Mouse (Mus musculus) thymus, postnatal 0 days (tissue): ENCODE measurements at regions not wholly inside any gene's neighbourhood (a gene's known extent, or its start where the extent isn't known, plus 50 kb on each side); places are given as distances from the start of the nearest gene placed in this dataset.
"Not testable (repeated sequence)": the region's sequence is repeated elsewhere in the genome, so short reads cannot be mapped to it uniquely, and the experiment has no call there.

Source experiments
- DNase-seq: peaks from one replicate; pipeline ENCODE4 v3.0.0-alpha.2; 2015; ENCODE audit warnings: low spot score

DNA sequence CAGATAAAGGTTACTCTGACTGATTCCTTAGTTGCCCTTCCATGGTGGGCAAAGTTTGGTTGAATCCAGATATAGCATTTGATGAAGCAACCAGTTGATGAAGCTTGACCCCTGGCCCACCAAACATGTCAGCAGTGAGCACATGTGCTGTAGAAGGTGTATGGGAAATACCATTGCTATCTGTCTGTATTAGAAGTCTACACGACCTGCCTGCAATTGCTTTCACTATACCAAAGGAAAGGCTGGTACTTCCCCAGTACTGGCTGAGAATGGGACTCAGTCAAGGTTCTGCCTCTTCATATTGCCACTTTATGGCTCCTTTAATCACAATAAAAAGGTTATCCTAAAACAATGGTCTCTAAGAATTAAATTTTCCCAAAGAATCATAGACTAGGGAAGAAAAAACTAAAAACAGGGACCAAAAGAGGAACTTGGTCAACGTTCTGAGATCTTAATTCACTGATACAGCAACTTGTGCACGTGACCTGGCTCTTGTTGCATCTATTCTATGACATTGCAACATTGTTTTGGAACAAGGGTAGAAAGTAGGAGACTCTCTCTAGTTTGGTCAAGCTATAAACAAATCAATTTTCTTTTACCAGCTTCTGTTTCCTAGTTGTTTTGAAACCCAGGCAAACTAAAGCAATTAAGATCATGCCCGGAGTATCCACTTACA is 284.0 kb downstream of the Rapgef2 start:
- DNase-seq = no peak

DNA sequence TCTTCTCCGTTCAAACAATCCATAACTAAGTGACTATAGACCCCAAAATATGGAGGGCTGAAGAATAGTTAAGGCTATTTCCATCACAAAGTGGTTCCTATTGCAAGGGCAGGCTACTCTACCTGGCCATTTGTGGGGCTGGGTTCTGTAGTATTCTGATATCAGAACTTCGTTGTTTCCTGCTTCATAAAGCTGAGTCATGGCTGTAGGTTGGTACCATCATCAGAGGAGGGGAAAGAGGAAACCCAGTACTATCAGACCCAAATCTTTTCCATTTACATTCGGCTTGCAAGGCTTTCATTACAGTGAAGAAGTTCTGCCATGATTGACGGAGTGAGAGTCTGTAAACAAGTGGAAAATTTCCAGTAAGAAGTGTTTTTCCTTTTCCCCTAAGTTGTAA is 284.6 kb downstream of the Rapgef2 start:
- no peak for DNase-seq

DNA sequence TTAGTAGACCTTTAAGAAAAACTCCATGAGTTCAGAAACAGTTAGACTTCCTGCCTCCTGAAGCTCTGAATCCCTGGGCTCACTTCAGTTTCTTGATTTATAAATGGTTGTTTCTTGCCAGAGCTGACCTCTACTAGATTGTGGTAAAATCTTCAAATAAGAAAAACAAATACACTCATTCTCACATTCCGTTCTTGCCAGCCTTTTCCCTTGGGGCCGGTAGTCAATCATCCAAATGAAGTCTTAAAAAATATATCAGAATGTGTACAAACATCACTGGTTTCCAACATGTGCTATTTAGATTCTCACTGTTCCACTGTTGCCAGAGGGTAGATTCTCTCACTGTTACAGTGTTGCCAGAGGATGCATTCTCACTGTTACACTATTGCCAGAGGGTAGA is 286.0 kb downstream of the Rapgef2 start:
- no peak for DNase-seq

DNA sequence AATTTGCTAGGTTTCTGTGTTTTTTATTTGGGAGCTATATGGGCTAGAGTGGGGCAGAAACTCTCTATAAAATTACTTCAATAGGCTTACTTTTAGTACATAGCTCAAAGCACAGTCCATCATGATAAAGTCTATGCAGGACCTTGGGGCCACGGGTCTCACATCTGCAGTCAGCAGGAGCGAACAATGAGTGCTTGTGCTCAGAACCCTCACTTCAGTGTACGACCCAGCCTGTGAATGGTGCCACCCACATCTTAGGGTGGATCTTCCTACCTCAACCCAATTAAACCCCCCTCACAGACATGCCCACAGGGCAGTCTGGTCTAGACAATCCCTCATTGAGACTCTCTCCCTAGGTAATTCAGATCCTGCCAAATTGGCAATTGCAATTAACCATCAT is 286.5 kb downstream of the Rapgef2 start:
- no peak for DNase-seq

DNA sequence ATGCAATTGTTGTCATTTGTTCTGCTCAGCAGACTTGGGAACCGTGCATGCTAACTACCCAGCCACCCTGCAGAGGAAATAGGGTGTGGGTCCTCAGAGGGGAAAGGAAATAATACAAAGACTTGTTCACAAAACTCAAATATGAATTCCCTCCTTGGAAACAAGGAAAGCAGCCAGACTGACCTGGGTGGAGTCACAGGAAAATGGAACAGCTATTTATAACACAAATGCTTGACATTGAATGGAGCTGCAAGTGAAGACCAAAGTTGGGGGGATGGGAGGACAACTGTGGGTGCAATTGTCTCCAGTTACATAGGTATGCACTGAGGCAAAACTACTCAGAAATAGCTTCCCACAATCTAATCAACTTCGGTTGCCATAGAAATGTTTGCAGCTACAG is 298.2 kb downstream of the Rapgef2 start:
- DNase-seq = no peak

DNA sequence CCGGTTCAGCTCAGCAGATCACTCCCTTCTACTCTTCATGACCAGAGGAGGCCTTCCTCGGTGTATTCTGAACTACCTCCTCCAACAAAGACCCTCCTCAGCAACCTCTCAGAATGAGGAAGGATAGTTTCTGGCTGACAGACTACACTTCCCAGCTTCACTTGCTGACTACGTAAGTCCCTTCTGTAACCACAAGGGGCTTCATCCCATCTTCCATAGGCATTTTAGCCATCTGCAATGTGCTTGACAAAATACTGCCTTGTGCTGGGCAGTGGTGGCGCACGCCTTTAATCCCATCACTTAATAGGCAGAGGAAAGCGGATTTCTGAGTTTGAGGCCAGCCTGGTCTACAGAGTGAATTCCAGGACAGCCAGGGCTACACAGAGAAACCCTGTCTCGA is 299.6 kb downstream of the Rapgef2 start:
- no peak for DNase-seq

DNA sequence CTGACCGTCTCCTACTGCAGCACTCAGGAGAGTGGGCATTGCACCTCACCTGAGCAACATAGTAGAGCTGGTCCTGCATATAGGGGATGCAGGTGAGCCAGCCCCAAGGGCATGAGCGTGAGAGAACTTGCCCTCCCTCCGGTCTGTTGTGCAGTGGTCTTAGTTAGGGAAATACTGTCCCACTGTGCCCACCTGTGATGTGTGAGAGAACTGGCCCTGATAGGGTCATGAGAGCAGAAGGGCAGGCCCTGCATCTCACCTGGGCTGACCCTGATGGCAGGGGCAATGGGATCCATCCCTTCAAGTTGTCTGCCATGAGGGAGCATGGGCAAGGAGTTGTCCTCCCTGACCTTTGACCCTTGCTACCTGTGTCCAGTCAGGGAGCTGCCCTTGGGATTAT is 305.3 kb downstream of the Rapgef2 start:
- no peak for DNase-seq

DNA sequence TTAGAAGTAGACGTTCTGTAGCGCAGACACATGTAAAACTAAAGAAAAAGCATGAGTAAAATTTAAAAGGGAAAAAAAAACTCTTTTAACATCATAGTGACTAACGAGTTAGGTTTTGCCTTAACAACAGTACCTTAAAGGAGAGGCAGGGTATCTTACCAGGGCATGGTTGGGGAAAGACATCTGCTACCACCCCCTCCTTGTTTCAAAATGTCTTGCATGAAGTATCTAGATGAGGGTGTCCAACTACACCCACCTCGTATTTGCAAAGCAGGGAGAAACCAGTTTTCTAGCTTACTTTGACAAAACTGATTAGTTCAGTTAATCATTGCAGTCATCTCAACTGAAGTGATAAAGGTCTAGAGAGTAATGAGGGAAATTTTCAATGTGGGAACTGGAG is 307.5 kb downstream of the Rapgef2 start:
- DNase-seq = no peak

DNA sequence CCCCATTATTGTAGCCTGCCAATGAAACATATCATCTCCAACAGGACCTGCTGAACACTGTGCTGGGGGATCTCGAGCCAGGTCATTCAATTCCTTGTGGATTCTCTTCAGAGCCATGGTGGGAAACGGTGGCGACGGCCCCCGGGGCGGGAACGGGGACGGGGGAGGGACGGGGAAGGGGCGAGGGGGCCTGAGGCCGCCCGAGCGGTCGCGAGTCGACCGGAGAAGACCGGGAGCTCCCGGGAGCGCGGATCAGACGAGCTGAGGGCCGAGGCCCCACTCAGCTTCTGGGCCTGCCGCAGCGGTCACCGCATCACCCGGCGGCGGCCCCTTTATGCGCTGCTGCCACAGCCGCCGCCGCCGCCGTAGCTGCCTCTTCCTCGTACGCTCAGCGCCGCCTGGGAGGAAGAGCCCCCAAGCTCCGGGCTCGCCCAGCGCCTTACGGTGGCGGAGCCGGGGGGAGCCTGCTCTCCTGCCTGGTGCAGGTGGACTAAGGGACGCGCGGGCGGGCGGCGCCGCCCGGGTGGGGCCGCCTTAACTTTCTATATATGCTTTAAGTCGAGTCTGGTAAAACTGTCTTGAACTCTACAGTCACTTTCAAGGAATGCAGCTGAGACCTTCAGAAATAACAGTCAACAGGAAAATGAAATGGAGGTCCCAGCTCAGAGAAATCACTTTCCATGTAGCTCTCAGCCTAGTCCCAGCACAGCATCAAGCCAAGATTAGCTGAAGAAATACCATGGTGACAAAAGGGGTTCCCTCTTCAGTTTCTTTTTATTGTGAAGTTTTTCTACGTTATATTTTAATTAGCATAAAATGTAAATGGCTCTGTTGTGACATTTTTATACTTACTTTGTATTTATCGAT is 319.4 kb downstream of the Rapgef2 start:
- DNase-seq = not testable (repeated sequence)

DNA sequence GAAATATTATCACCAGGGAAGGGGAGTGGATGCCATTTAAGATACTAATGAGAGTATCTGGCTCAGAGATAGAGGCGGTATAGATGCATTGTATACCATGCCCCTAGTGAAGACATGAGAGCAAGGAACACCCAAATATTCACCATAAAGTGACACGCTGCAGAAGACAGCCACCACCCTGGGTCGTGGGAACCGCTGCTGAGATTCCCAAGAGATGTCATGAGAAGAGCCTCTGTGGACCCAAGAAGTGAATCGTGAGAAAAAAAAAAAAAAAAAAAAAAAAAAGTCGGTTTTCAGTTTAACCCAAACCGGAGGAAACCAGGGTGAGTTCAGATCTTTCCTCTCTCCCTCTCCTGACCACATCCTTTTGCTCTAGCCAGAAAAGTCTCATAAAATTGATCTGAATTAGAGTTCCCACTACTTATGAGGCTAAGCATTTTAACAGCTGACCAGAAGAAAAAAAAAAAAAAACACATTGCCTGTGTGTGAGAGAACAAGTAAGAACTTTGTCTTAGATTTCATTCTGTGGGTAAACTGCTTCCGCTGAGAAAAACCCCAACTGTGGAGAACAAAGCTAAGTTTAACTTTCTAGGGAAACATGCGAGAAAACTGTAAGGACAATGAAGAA is 322.0 kb downstream of the Rapgef2 start:
- peak; percentile 47 for DNase-seq

DNA sequence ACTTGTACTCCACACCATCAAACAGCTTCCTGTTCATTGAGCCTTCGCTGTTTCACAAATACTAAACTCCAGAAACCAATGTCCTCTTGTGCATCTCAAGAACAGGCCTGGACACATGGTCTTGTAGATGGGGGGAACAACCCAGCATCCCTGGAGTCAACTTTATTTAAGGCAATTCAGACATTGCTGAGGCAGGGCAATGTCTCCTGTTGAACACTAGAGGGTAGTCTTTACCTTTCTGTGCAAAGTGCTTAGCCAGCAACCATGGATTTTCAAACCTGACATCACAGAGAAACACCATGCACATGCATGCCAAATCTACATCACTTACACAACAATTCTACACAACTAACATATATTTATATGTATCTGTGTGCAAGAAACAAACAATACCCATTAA is 327.5 kb downstream of the Rapgef2 start:
- DNase-seq = peak; percentile 60

DNA sequence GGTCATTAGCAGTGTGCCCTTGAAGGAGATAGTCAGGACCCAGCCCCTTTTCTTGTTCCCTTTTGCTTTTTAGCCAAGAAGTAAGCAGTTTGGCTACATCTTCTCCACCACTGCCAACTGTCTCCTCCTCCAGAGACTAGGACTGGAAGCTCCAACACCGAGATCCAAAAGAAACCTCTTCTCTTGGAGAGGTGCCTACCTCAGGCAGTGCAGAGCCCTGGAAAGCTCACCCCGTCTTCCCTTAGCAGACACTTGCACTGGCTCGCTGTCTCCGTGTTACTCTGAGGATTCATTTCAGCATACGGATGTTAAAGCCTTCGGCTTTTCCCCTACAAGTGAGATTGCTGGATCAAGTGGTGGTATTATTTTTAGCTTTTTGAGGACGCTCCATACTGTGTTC is 331.0 kb downstream of the Rapgef2 start:
- DNase-seq = no peak

DNA sequence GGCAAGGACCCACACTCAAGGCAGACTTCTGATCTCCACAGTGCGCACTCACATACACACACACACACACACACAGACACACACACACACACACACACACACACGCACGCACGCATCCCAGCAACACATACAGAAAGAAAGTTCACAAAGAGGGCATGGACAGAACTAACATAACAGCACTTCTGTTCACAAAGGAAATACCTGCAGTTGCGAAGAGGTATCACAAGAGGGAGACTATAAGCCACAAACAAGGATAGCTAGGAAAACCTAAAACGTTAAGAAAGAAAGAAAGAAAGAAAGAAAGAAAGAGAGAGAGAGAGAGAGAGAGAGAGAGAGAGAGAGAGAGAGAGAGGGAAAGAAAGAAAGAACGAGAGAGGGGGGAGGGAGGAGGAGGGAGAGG is 336.9 kb downstream of the Rapgef2 start:
- not testable (repeated sequence) for DNase-seq

DNA sequence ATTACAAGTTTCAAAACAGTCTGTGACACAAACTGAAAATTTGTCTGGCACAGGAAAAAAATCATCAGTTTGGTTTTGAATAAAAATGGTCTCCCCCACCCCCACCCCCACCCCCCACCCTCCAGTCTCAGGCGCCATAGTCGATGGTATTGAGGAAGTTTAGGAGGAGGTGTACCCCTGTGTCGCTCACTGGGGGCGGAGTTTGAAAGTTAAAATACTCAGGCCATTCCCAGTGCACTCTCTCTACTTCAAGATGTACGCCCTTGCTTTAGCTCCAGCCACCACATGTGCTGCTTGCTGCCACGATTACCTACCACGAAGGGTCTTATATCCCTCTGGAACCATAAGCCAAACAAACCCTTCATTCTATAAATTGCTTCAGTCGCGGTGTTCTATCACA is 337.6 kb downstream of the Rapgef2 start:
- DNase-seq = no peak

DNA sequence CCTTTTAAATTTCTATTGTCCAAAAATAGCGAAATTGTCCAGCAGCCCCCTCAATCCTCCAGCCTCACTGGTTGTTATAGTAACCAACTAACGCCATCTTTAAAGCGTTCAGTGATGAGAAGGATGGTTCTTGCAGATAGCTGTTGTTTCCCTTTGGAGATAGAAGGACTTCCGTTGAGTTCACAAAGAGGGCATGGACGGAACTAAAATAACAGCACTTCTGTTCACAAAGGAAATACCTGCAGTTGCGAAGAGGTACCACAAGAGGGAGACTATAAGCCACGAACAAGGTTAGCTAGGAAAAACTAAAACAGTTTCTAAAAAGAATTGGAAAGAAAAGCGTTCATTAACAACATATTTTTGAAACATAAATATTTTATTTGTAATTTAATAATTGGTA is 338.1 kb downstream of the Rapgef2 start:
- DNase-seq = peak; percentile 74

DNA sequence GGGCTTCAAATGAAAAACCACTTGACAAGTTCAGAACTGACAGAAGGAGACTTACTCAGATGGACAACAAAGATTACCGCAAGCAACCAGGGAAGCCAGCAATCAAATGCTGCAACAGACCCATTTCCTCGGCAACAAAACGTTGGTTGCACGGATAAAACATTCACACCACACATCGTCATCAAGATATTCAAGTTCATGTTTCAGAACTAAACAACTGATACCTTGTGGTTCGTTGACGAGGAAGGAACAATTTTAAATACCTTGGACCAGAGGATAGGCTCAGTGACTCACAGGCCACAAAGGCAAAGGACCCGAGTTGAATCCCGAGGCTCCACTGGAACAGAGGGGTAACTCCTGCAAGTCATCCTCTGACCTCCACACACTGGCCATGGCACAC is 339.1 kb downstream of the Rapgef2 start:
- no peak for DNase-seq

DNA sequence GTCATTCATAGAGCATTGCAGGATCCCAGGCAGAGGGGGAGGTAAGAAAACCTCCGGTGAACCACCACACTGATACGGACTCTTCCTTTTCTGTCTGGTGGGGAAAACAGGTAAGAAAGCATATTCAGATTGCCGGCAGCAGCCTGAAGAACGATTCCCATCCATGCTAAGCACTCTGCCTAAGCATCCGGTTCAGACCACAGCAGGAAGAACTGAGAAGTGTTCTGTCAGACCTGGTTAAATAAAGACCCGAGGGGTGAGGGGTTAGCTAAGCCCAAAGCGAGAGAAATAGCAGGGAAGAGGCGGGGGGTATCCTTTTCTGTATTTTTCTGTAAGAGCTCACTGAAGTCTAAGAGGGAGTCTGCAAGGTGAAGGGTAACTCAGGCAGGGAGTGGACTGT is 342.1 kb downstream of the Rapgef2 start:
- no peak for DNase-seq

DNA sequence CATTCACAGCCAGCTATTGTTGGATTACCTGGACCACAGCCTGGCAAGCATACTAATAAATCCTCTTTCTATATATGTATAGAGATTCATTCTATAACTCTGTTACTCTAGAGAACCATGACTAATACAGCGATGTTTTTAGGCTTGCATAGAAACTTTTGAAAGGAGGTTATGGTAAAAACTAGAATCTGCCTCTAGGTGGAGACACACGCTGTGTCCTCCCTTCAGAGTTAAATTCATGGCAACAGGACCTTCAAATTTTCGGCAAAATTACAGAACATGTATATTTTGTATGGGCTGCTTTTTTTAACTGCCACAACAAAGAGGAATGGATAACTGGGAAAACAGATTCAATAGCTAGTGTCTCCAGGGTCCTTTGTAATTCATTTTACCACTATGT is 353.3 kb downstream of the Rapgef2 start:
- no peak for DNase-seq

DNA sequence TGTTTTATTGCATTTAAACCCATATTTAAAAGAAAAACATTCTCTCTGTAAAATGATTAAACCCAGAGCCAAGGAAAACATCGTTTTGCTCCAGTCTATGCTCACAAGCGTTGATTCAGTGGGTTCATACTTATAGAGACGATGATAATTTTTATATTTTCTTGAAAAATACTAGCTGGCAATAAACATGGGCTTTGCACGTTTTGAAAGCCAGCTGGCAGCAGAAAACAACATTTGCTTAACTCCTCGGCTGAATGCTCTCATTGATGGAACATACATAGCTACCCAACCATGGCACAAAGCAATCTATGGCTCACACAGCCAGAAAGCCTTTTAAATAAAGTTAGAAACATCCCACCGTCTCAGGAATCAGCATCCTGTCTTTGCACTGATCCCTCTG is 366.5 kb downstream of the Rapgef2 start:
- no peak for DNase-seq

DNA sequence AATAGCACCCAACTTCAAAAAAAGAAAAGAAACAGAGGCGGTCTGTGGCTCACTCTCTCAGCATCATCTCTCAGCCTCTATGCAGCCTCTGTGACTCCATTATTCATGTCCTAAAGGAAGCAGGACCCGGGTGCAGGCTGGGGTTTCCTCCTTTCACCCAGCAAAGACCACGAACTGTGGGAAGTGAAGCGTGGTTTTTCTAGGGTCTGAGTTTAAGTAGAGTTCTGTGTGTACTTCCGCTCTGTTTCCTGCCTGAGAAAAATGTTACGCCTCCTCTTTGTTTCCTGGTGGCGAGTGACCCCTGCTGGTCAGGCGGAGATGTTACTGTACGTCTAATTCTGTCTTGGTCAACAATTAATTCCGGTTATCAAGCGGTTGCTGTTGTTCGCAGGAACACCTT is 366.9 kb downstream of the Rapgef2 start:
- peak; percentile 85 for DNase-seq

DNA sequence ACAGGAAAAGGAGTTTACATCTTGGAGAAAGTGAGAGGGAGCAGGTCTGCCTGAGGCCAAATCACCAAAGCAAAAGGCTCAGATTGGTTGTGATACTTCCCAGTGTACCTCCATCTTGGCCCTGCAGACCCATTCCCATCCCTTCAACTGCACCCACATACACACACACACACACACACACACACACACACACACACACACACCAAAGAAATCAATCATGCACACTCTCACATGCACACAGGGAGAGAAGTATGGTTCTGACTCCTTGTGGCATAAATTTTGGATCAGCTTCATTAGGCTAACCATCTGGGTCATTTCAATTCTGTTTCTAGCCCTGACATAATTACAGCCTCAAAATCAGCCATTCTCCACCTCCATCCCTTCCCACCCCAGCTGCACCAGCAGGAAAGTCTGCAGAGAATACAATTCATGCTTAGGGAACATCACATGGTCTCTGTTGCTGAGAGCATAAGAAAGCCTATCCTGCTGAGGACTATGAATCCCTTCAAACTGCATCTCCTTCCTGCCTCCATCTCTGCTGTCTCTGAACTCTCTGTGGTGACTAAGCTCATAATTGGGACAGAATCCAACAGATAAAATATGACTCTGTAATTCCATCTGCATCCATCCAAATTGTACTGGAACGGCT is 378.0 kb downstream of the Rapgef2 start:
- no peak for DNase-seq

DNA sequence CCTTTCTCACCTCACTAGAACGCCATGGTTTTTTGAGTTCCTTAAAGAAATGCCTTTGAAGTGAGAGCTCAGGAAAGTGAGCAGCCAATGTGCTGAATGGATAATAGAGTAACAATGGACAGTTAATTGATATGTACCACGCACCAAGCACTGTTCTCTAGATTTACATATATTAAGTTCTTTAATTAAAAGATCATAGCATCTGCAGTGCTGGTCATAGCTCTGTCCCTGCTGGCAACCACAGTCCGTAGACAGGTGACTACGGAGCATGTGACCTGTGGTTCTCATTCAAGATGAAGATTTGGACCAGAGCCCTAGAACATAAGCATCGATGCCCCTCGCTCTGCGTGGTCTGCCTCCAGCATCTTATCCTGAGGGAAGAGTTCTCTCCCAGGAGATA is 378.5 kb downstream of the Rapgef2 start:
- no peak for DNase-seq
